Mouse (Mus musculus) kidney, postnatal 0 days (tissue): Measurements from ENCODE around the gene Mrpl37. TPM values are rescaled to one million over a fixed set of nuclear protein-coding genes. Genes with fewer than 3 reads are reported as not detected.

Experiments
- ATAC-seq: fragments of 200-750 bp; cut with Nextera tagmentation; replicated peaks from 2 replicates; pipeline ENCODE4 v1.8.0; 2017; ENCODE audit warnings: low read depth, moderate number of reproducible peaks, moderate TSS enrichment, moderate library complexity; ENCODE audit not compliant: low FRiP score
- DNase-seq: peaks from one replicate; pipeline ENCODE4 v3.0.0-alpha.2; 2016; ENCODE audit warnings: low spot score
- H3K27ac ChIP-seq: fragments of 300-500 bp; sonication (generic); 2 replicates; pipeline ENCODE4 v1.5.1; 2014; ENCODE audit warnings: mild to moderate bottlenecking
- H3K27me3 ChIP-seq: fragments of 300-500 bp; sonication (generic); 2 replicates; pipeline ENCODE4 v1.6.1; 2014; ENCODE audit warnings: low read length, mixed read lengths; ENCODE audit not compliant: insufficient read depth
- H3K36me3 ChIP-seq: fragments of 300-500 bp; sonication (generic); 2 replicates; pipeline ENCODE4 v1.6.1; 2014; ENCODE audit warnings: low read length, mixed read lengths; ENCODE audit not compliant: insufficient read depth
- H3K4me1 ChIP-seq: fragments of 300-500 bp; sonication (generic); replicated peaks from 2 replicates; pipeline ENCODE4 v1.6.1; 2014; ENCODE audit warnings: antibody characterized with exemption, low read length, mixed read lengths; ENCODE audit not compliant: insufficient read depth
- H3K4me2 ChIP-seq: fragments of 300-500 bp; sonication (generic); 2 replicates; pipeline ENCODE4 v1.6.1; 2014; ENCODE audit warnings: mild to moderate bottlenecking, low read length, moderate library complexity, mixed read lengths
- H3K4me3 ChIP-seq: fragments of 300-500 bp; sonication (generic); replicated peaks from 2 replicates; pipeline ENCODE4 v1.5.1; 2014; ENCODE audit warnings: low read depth, low read length
- H3K9ac ChIP-seq: fragments of 300-500 bp; sonication (generic); 2 replicates; pipeline ENCODE4 v1.6.1; 2014; ENCODE audit warnings: low read depth, low read length
- H3K9me3 ChIP-seq: fragments of 300-500 bp; sonication (generic); replicated peaks from 2 replicates; pipeline ENCODE4 v1.6.1; 2016; ENCODE audit warnings: low read length, inconsistent platforms, mixed read lengths
- CTCF ChIP-seq: IDR thresholded peaks from 2 replicates; pipeline ENCODE4 v1.5.1; 2016; ENCODE audit warnings: antibody characterized with exemption, low read depth, mild to moderate bottlenecking, moderate library complexity
- WGBS: fragments of 180-500 bp; shearing (Covaris S2); extraction: QIAGEN DNeasy Blood & Tissue Kit; methylation state at CpG from one replicate; pipeline ENCODE4 v1.1.7; 2014; 5-methylcytosine and 5-hydroxymethylcytosine counted together
- polyA plus RNA-seq: library from polyadenylated mRNA; unstranded; fragments of >200 nt; fragmentation: Nextera tagmentation; extraction: Ambion mirVana; gene quantifications from 2 replicates; pipeline ENCODE4 v1.2.1, GENCODE M21; 2015

Gene Mrpl37
- polyA plus RNA-seq, 1 experiment from 2014 or later, result 94.1 TPM

DNA sequence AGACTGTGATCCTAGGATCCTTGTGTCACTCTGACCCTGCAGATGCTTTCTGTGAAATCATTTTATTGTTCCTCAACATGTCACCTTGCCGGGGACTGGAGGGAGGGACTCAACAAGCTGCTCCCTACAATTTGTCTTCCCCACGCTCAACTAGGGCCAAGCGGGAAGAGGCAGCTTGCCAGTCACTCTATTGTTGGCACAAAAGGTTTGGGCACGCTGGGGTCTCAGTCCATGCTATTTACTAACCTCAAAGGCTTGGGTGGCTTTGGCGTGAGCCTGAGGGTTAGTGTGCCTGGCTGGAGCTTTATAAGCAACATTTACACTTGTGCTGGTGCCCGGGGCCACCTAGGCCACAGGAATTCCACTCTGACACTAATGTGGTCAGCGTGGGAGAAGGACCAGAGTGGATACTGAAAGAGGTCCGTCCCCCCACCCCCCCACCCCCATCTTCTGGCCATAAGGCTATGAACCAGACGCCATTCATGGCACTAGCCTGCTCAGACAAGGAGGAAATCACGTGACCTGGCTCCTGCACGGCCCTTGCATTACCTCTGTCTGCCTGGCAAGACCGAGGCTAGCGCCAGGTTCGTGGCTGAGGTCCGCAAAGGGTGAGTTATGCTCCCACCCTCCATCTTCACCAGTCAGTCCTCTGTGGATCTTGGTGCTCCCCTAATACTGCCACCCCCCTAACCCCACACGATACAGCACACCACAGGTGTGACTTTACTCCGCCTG is 32.3 kb upstream of the Mrpl37 start:
- ATAC-seq (no peak), DNase-seq (no peak)
- no peak overlapping the region for H3K4me2 ChIP-seq
- H3K4me1 ChIP-seq, result no peaks in the 10 kb centered on the region
- H3K36me3 ChIP-seq, result no peaks in the 10 kb centered on the region
- TF ChIP-seq CTCF, result no peak
- no peak overlapping the region for H3K27ac ChIP-seq
- no peak overlapping the region for H3K9ac ChIP-seq
- no peaks in the 10 kb centered on the region for H3K27me3 ChIP-seq
- 65% methylated on average over 17 of the region's 17 CpGs for WGBS
- no peaks in the 10 kb centered on the region for H3K9me3 ChIP-seq
- H3K4me3 ChIP-seq, result no peak overlapping the region

DNA sequence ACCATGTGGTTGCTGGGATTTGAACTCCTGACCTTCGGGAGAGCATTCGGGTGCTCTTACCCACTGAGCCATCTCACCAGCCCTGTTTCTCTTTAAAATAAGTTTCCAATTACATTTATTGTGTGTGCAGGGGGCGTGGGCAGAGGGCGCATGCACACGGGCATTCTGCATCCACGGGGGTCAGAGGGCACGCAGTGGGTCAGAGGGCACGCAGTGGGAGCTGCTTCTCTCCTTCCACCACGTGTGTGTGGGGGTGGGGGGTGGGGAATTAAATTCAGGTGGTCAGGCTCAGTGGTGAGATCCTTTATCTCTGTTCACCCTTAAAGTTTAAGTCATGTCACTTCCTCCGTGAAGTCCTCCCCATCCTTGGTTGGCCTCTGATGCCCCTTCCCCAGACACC is 31.7 kb upstream of the Mrpl37 start:
- WGBS, result 51% methylated on average over 10 of the region's 10 CpGs
- H3K4me1 ChIP-seq, result no peaks in the 10 kb centered on the region

DNA sequence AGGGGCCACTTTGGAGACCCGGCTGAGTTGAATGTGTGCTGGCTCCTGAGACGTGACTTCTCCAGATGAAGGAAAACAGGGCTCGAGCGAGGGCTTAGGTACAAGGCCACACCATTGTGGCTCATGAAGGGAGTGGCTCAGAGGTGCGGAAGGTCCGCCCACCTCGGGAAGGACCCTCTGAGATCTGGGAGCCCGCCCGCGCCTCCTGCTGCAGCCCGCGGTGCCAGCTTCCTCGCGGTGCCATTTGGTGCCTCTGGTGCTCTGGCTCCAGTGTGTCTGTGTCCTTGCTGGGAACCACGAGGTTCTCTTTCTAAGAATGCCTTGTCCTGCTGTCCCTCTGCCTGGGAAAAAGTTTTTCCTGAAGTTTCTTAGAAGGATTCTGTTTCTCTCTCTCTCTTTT is 31.2 kb upstream of the Mrpl37 start:
- Histone ChIP-seq H3K36me3 (no peaks in the 10 kb centered on the region), H3K4me2 (no peak overlapping the region), H3K9me3 (no peaks in the 10 kb centered on the region), H3K9ac (no peak overlapping the region), H3K27ac (no peak overlapping the region), H3K27me3 (no peaks in the 10 kb centered on the region), H3K4me1 (no peaks in the 10 kb centered on the region), H3K4me3 (no peak overlapping the region)
- WGBS, result 27% methylated on average over 15 of the region's 15 CpGs
- DNase-seq, result no peak
- 0 out of 2 replicates have a peak, but pooled peaks have one; percentile 4 for TF ChIP-seq CTCF
- no peak for ATAC-seq

More for the DNA sequence above, 31.7 kb upstream of the Mrpl37 start:
- Histone ChIP-seq H3K9ac (no peak overlapping the region), H3K27ac (no peak overlapping the region), H3K27me3 (no peaks in the 10 kb centered on the region), H3K36me3 (no peaks in the 10 kb centered on the region), H3K4me2 (no peak overlapping the region), H3K9me3 (no peaks in the 10 kb centered on the region), H3K4me3 (no peak overlapping the region)
- no peak for ATAC-seq
- DNase-seq, result no peak
- no peak for TF ChIP-seq CTCF

DNA sequence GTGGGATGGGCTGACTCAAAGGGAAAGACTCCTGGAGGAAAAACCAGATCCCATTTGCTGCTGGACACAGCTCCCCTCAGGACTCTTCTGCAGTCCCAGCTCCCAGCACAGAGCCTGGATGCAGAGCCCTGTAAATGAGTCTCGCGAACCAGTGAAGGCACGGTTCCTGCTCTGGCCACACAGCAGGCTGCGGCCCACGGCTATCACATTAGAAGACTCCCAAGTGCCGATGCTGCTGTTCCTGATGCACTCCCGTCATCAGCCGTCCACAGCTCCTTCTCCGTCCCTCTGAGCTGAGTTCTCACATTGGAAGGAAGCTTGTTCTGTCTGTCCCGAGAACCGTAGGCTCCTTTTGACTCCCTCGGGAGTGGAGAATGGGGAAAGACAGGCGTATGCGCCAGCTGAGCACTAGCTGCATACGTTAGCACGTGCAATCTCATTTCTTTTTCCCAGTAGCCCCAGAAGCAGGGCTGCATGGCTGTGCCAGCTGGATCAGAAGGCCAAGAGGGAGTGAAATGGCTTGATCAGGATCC is 30.2 kb upstream of the Mrpl37 start, which contains the start of gene Cdcp2:
TSS of gene Cdcp2 (plus strand) at position 51 of the 533 bp plus-strand sequence.
- H3K9ac ChIP-seq, result no peak within 1 kb of the TSS
- no peaks in the 10 kb centered on the region for H3K36me3 ChIP-seq
- no peaks in the 10 kb centered on the region for H3K4me1 ChIP-seq
- H3K27ac ChIP-seq, result no peak within 1 kb of the TSS
- DNase-seq (no peak), ATAC-seq (no peak)
- 74% methylated on average over 16 of the region's 16 CpGs for WGBS
- no peak for TF ChIP-seq CTCF
- no peak within 1 kb of the TSS for H3K4me2 ChIP-seq
- H3K27me3 ChIP-seq, result no peaks in the 10 kb centered on the region
- H3K4me3 ChIP-seq, result no peak within 1 kb of the TSS
- H3K9me3 ChIP-seq, result no peaks in the 10 kb centered on the region

DNA sequence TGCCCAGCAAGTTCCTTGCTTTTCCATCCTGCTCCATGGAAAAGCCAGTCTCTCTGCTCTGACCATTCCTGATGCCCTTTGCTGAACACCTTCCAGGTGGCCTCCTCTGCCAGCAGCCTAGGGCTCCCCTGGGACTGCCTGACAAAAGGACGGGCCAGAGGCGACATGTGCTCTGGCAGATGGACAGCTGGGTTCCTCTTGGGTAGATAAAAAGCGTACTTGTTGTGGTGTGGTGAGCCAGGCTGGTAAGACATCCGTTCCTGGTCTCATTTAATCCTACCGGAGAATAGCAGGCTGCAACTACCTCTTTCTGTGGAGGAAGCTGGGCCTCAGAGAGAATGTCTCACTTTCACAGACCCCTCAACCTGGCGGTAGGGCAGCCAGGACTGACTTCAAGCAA is 29.4 kb upstream of the Mrpl37 start:
- H3K9ac ChIP-seq, result no peak overlapping the region
- DNase-seq (no peak), ATAC-seq (no peak)
- no peak for TF ChIP-seq CTCF
- no peak overlapping the region for H3K4me3 ChIP-seq
- H3K4me1 ChIP-seq, result no peaks in the 10 kb centered on the region
- H3K27ac ChIP-seq, result no peak overlapping the region
- H3K4me2 ChIP-seq, result no peak overlapping the region
- no peaks in the 10 kb centered on the region for H3K9me3 ChIP-seq
- H3K36me3 ChIP-seq, result no peaks in the 10 kb centered on the region
- 65% methylated on average over 6 of the region's 6 CpGs for WGBS
- H3K27me3 ChIP-seq, result no peaks in the 10 kb centered on the region

DNA sequence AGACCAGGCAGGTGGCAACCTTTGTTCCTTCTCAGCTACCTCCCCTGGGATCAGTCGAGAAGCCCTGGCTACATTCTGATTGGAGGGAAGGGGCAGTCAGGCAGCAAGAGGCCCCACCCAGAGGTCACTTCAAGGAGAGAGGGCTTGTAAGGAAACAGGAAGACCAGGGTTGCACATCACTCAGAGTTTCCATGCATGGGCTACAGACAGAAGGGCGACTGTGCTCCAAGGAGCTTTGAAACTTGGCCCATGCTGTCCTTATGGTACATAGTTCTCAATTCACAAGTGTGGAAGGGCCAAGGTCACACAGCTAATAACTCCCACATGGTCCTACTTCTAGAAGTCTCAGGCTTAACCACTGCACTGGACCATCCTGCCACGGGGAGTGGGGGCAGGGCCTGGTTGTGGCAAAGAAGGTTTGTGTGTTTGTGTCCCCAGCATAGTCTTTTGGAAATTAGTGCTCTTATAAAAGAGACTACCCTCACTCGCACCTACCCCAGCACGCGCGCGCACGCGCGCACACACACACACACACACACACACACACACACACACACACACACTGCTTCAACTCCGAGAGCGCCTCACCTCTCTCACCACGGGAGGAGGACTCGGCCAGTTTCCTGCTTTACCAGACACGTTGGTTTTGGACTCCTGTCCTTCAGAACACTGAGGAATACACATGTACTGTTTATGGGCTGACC is 28.0 kb upstream of the Mrpl37 start:
- DNase-seq (no peak), ATAC-seq (no peak)
- no peaks in the 10 kb centered on the region for H3K27me3 ChIP-seq
- no peak overlapping the region for H3K4me2 ChIP-seq
- no peaks in the 10 kb centered on the region for H3K4me1 ChIP-seq
- no peaks in the 10 kb centered on the region for H3K9me3 ChIP-seq
- H3K4me3 ChIP-seq, result no peak overlapping the region
- TF ChIP-seq CTCF, result no peak
- H3K9ac ChIP-seq, result no peak overlapping the region
- no peaks in the 10 kb centered on the region for H3K36me3 ChIP-seq
- no peak overlapping the region for H3K27ac ChIP-seq
- WGBS, result 72% methylated on average over 16 of the region's 16 CpGs
